ENCODE assay signal across 26 mouse cellular contexts in genomic region chr9:109594866-109595265, GRCm38 (mm10). TPM values are rescaled to one million over a fixed set of nuclear protein-coding genes. Genes with fewer than 3 reads are reported as not detected.
DNase-seq lines count a peak whose midpoint lies in the region; ATAC-seq and TF ChIP-seq lines count a peak whose summit lies in the region.
"Had no signal": no experiment of that assay in that cellular context is flagged by ENCODE, and none has a peak within 500 bp of the region (broad histone marks: within the 10 kb centered on the region; RNA-seq: fewer than 3 reads in every experiment).

No protein-coding gene starts in this region.

- 72% methylated on average over 2 of the region's 2 CpGs for WGBS in heart, embryonic 10.5 days
- 73% methylated on average over 2 of the region's 2 CpGs for WGBS in liver, postnatal 0 days (ENCODE audit: insufficient replicate concordance)

- no peaks in the 10 kb centered on the region for H3K27me3 ChIP-seq in heart, embryonic 10.5 days (ENCODE audit: insufficient read depth, poor library complexity, severe bottlenecking)
- H3K27me3 ChIP-seq in liver, postnatal 0 days (ENCODE audit: insufficient read depth, low read length), result no peaks in the 10 kb centered on the region
- H3K27me3 ChIP-seq: Patski had no signal

- H3K4me3 ChIP-seq in heart, embryonic 10.5 days, result no peak overlapping the region
- no peak overlapping the region for H3K4me3 ChIP-seq in liver, postnatal 0 days (ENCODE audit: low read depth, low read length)

- H3K27ac ChIP-seq in heart, embryonic 10.5 days, result no peak overlapping the region
- H3K27ac ChIP-seq in liver, postnatal 0 days (ENCODE audit: low read depth), result no peak overlapping the region

- no peak for TF ChIP-seq CTCF in liver, postnatal 0 days (IDR thresholded peaks at IDR 0.05; ENCODE audit: low read depth)

- H3K36me3 ChIP-seq in heart, embryonic 10.5 days, result no peaks in the 10 kb centered on the region
- no peaks in the 10 kb centered on the region for H3K36me3 ChIP-seq in liver, postnatal 0 days (replicated peaks; ENCODE audit: insufficient read depth, low read length)
- H3K36me3 ChIP-seq: G1E had no signal

- no peak for TF ChIP-seq EP300 in liver, postnatal 0 days (IDR thresholded peaks at IDR 0.05; ENCODE audit: low read depth)

- ATAC-seq in liver, postnatal 0 days, result no peak
- ATAC-seq: activated CD4-positive, CD25-positive, alpha-beta regulatory T cell, adult 4 months; CD4-positive, CD25-positive, alpha-beta regulatory T cell, adult 4 months; Patski had no signal

- DNase-seq in heart, embryonic 10.5 days (ENCODE audit: low spot score), result peak; percentile 14
- no peak for DNase-seq in heart, adult 9 months (ENCODE audit: low spot score in 2 of 2)
- peak; percentile 63 for DNase-seq in ES-CJ7 (ENCODE audit: low read depth, low spot score)
- DNase-seq in R1 (ENCODE audit: low read depth, low spot score), result peak; percentile 92
- peak; percentile 69 for DNase-seq in ZHBTc4 (ENCODE audit: low read depth, low spot score)
- DNase-seq in liver, postnatal 0 days, result no peak
- DNase-seq in thymus, postnatal 36 days, result no peak
- DNase-seq in kidney, postnatal 36 days, result no peak
- DNase-seq: adrenal gland, adult 2 months; adrenal gland, adult 8-10 months; adrenal gland, postnatal 10 days; adrenal gland, postnatal 14 days; adrenal gland, postnatal 25 days; adrenal gland, postnatal 36 days; B cell, adult 2 months; cerebellum, adult 11 months; cerebellum, adult 11-12 months; cerebellum, adult 18-20 months; cerebellum, adult 2 months; cerebellum, adult 8-10 months had no signal

- H3K9me3 ChIP-seq in heart, embryonic 10.5 days, result no peaks in the 10 kb centered on the region
- H3K9me3 ChIP-seq in liver, postnatal 0 days (ENCODE audit: low read length), result no peaks in the 10 kb centered on the region
- H3K9me3 ChIP-seq: G1E had no signal

- H3K4me2 ChIP-seq in liver, postnatal 0 days (ENCODE audit: low read depth, low read length), result no peak overlapping the region

- no peak overlapping the region for H3K9ac ChIP-seq in liver, postnatal 0 days (replicated peaks)

- H3K4me1 ChIP-seq in heart, embryonic 10.5 days, result no peaks in the 10 kb centered on the region
- H3K4me1 ChIP-seq in liver, postnatal 0 days (ENCODE audit: insufficient read depth), result no peaks in the 10 kb centered on the region

RNA-seq across cellular contexts. Expression of gene Fbxw15, which starts 26.8 kb away (rescaled TPM):
- polyA plus RNA-seq in heart, embryonic 10.5 days (2016; fragmentation: Nextera tagmentation; extraction: Ambion mirVana), result not detected in 2 replicates
- not detected in 2 replicates for polyA plus RNA-seq in liver, postnatal 0 days (2015; fragmentation: Nextera tagmentation; extraction: Ambion mirVana)
- polyA plus RNA-seq: activated CD4-positive, CD25-positive, alpha-beta regulatory T cell, adult 4 months; adrenal gland, adult 2 months; brain, embryonic 14.5 days; C2C12; CD4-positive, CD25-positive, alpha-beta regulatory T cell, adult 4 months; cerebellum, adult 2 months; G1E; Patski had no signal

RNA-seq across cellular contexts. Expression of gene Fbxw24, which starts 31.0 kb away (rescaled TPM):
- polyA plus RNA-seq in heart, embryonic 10.5 days (2016; fragmentation: Nextera tagmentation; extraction: Ambion mirVana), result not detected in 2 replicates
- not detected in 2 replicates for polyA plus RNA-seq in liver, postnatal 0 days (2015; fragmentation: Nextera tagmentation; extraction: Ambion mirVana)
- polyA plus RNA-seq: activated CD4-positive, CD25-positive, alpha-beta regulatory T cell, adult 4 months; adrenal gland, adult 2 months; C2C12; cerebellum, adult 2 months; G1E; Patski had no signal

Comparison
In these comparisons a context has a peak if more than half of its experiments do, and no peak if none do; other contexts are left out.
1. DNase-seq: peak in heart, embryonic 10.5 days (single experiment), ES-CJ7 (single experiment), R1 (single experiment) and ZHBTc4 (single experiment); none in heart, adult 9 months (0 of 2), liver, postnatal 0 days (single experiment), thymus, postnatal 36 days (0 of 2) and kidney, postnatal 36 days (0 of 2).